Mouse (Mus musculus): ENCODE results near the gene Htra3.

DNA sequence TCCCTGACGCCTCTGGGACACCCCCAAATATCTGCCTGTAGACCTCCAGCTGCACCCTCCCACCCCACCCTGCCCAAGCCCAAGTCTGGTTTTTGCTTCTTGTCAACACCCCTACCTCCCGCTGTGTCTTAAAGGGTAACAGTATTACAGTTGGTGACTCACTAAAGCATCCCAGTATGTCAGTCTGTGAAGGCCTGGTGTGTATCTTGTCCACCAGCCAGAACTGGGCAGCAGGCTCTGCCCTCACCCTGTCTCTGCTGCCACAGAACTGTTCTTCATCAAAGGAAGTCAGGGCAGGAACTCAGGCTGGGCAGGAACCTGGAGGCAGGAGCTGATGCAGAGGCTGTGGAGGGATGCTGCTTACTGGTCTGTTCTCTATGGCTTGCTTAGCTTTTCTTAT lies 53.2 kb downstream of the Htra3 start:
- no peak for TF ChIP-seq EP300 (IDR thresholded peaks at IDR 0.05; ENCODE audit: low read depth)
- TF ChIP-seq CTCF (IDR thresholded peaks at IDR 0.05; ENCODE audit: low read depth), result no peak

All from liver, postnatal 0 days (tissue).